Mouse (Mus musculus) intestine, embryonic 14.5 days (tissue): ENCODE measurements around the gene Spag9. TPM values are rescaled to one million over a fixed set of nuclear protein-coding genes. Genes with fewer than 3 reads are reported as not detected.
A peak's percentile ranks its signal among the peaks of the same experiment; 100 is the strongest.
"Not testable (repeated sequence)": the region's sequence is repeated elsewhere in the genome, so short reads cannot be mapped to it uniquely, and the experiment has no call there.

Source experiments
- ATAC-seq: fragments of 200-750 bp; cut with Nextera tagmentation; replicated peaks from 2 replicates; pipeline ENCODE4 v1.8.0; 2017; ENCODE audit warnings: low read depth, moderate number of reproducible peaks, moderate TSS enrichment, moderate library complexity; ENCODE audit not compliant: low FRiP score, low TSS enrichment
- DNase-seq: peaks from one replicate; pipeline ENCODE4 v3.0.0-alpha.2; 2018; ENCODE audit warnings: low spot score
- H3K27ac ChIP-seq: fragments of 300-500 bp; sonication (generic); 2 replicates; pipeline ENCODE4 v1.5.1; 2014; ENCODE audit warnings: low read depth, mild to moderate bottlenecking, control low read depth
- H3K27me3 ChIP-seq: fragments of 300-500 bp; sonication (generic); replicated peaks from 2 replicates; pipeline ENCODE4 v1.6.1; 2014; ENCODE audit warnings: low read length, control low read depth; ENCODE audit not compliant: control insufficient read depth, insufficient read depth
- H3K36me3 ChIP-seq: fragments of 300-500 bp; sonication (generic); 2 replicates; pipeline ENCODE4 v1.6.1; 2014; ENCODE audit warnings: low read length, control low read depth; ENCODE audit not compliant: control insufficient read depth, insufficient read depth
- H3K4me1 ChIP-seq: fragments of 300-500 bp; sonication (generic); replicated peaks from 2 replicates; pipeline ENCODE4 v1.6.1; 2014; ENCODE audit warnings: low read length, control low read depth, mixed read lengths; ENCODE audit not compliant: control insufficient read depth, insufficient read depth
- H3K4me2 ChIP-seq: fragments of 300-500 bp; sonication (generic); 2 replicates; pipeline ENCODE4 v1.6.1; 2014; ENCODE audit warnings: low read length
- H3K4me3 ChIP-seq: fragments of 300-500 bp; sonication (generic); 2 replicates; pipeline ENCODE4 v1.5.1; 2014; ENCODE audit warnings: low read depth, low read length, control low read depth, mixed read lengths
- H3K9ac ChIP-seq: fragments of 300-500 bp; sonication (generic); 2 replicates; pipeline ENCODE4 v1.6.1; 2014; ENCODE audit warnings: mild to moderate bottlenecking, low read length
- H3K9me3 ChIP-seq: fragments of 300-500 bp; sonication (generic); 2 replicates; pipeline ENCODE4 v1.6.1; 2016; ENCODE audit warnings: low read length, control low read depth; ENCODE audit not compliant: control insufficient read depth
- WGBS: fragments of 180-500 bp; shearing (Covaris S2); extraction: QIAGEN DNeasy Blood & Tissue Kit; methylation state at CpG from one replicate; pipeline ENCODE4 v1.1.7; 2014; 5-methylcytosine and 5-hydroxymethylcytosine counted together
- polyA plus RNA-seq: library from polyadenylated mRNA; unstranded; fragments of >200 nt; fragmentation: Nextera tagmentation; extraction: Ambion mirVana; gene quantifications from 2 replicates; pipeline ENCODE4 v1.2.1, GENCODE M21; 2014

The Spag9 gene
- polyA plus RNA-seq, 1 experiment from 2014 or later = 50.9 TPM

GRCm38 (mm10) chr11:94020403-94020802 lies 24.5 kb downstream of the Spag9 start:
- no peak for ATAC-seq

GRCm38 (mm10) chr11:94026289-94026688 lies 30.4 kb downstream of the Spag9 start:
- WGBS = 82% methylated on average over 4 of the region's 4 CpGs
- Histone ChIP-seq H3K9ac (no peak overlapping the region), H3K9me3 (no peaks in the 10 kb centered on the region), H3K36me3 (no peaks in the 10 kb centered on the region), H3K27ac (no peak overlapping the region), H3K4me2 (no peak overlapping the region), H3K4me3 (no peak overlapping the region), H3K4me1 (no peaks in the 10 kb centered on the region), H3K27me3 (no peaks in the 10 kb centered on the region)
- ATAC-seq (no peak), DNase-seq (no peak)

More at GRCm38 (mm10) chr11:94020403-94020802, 24.5 kb downstream of the Spag9 start:
- Histone ChIP-seq H3K36me3 (peaks cover 9% of the 10 kb centered on the region; the same call in 1 of the 2 replicates), H3K9ac (no peak overlapping the region), H3K4me1 (no peaks in the 10 kb centered on the region), H3K27me3 (no peaks in the 10 kb centered on the region), H3K4me3 (no peak overlapping the region), H3K9me3 (no peaks in the 10 kb centered on the region), H3K27ac (no peak overlapping the region), H3K4me2 (no peak overlapping the region)
- DNase-seq = no peak
- 88% methylated on average over 6 of the region's 6 CpGs for WGBS

- no peak overlapping the region for H3K27ac ChIP-seq
- whole genome bisulfite sequencing = 92% methylated on average over 4 of the region's 4 CpGs
- no peak overlapping the region for H3K4me2 ChIP-seq
- H3K4me1 ChIP-seq = no peaks in the 10 kb centered on the region
- ATAC-seq (no peak), DNase-seq (no peak)
- no peaks in the 10 kb centered on the region for H3K27me3 ChIP-seq
- no peak overlapping the region for H3K4me3 ChIP-seq
- H3K9me3 ChIP-seq = no peaks in the 10 kb centered on the region
- H3K36me3 ChIP-seq = no peaks in the 10 kb centered on the region
- H3K9ac ChIP-seq = no peak overlapping the region
Observed at GRCm38 (mm10) chr11:94032084-94032483, 36.2 kb downstream of the Spag9 start.

- no peak for ATAC-seq
- H3K4me3 ChIP-seq = no peak overlapping the region
- no peaks in the 10 kb centered on the region for H3K27me3 ChIP-seq
- H3K9ac ChIP-seq = no peak overlapping the region
- no peaks in the 10 kb centered on the region for H3K9me3 ChIP-seq
- H3K36me3 ChIP-seq = no peaks in the 10 kb centered on the region
- no peak overlapping the region for H3K4me2 ChIP-seq
- WGBS = 57% methylated on average over 2 of the region's 2 CpGs
- DNase-seq = no peak
- H3K4me1 ChIP-seq = no peaks in the 10 kb centered on the region
- no peak overlapping the region for H3K27ac ChIP-seq
Observed at GRCm38 (mm10) chr11:94032971-94033370, 37.1 kb downstream of the Spag9 start.

- Histone ChIP-seq H3K4me3 (no peak overlapping the region), H3K4me1 (no peaks in the 10 kb centered on the region), H3K27ac (no peak overlapping the region), H3K36me3 (no peaks in the 10 kb centered on the region), H3K9ac (no peak overlapping the region), H3K27me3 (no peaks in the 10 kb centered on the region), H3K4me2 (no peak overlapping the region), H3K9me3 (no peaks in the 10 kb centered on the region)
- 40% methylated on average over 2 of the region's 2 CpGs for WGBS
- DNase-seq (no peak), ATAC-seq (no peak)
Observed at GRCm38 (mm10) chr11:94035974-94036373, 40.1 kb downstream of the Spag9 start.

GRCm38 (mm10) chr11:94041475-94041874 lies 45.6 kb downstream of the Spag9 start:
- no peak for DNase-seq
- 85% methylated on average over 1 of the region's 1 CpGs for WGBS
- H3K36me3 ChIP-seq = no peaks in the 10 kb centered on the region

GRCm38 (mm10) chr11:94042301-94042700 lies 46.4 kb downstream of the Spag9 start:
- not testable (repeated sequence) for H3K9ac ChIP-seq

More at GRCm38 (mm10) chr11:94041475-94041874, 45.6 kb downstream of the Spag9 start:
- Histone ChIP-seq H3K9me3 (no peaks in the 10 kb centered on the region), H3K9ac (no peak overlapping the region), H3K4me1 (no peaks in the 10 kb centered on the region), H3K27me3 (no peaks in the 10 kb centered on the region), H3K27ac (no peak overlapping the region), H3K4me2 (no peak overlapping the region), H3K4me3 (no peak overlapping the region)
- no peak for ATAC-seq

GRCm38 (mm10) chr11:94043998-94044985 lies 48.4 kb downstream of the Spag9 start:
- peak overlapping the region; percentile 51 for H3K9ac ChIP-seq
- WGBS = 7% methylated on average over 22 of the region's 22 CpGs

More at GRCm38 (mm10) chr11:94042301-94042700, 46.4 kb downstream of the Spag9 start:
- not testable (repeated sequence) for ATAC-seq, H3K4me3 ChIP-seq, H3K9me3 ChIP-seq, DNase-seq, H3K36me3 ChIP-seq, H3K4me1 ChIP-seq, H3K4me2 ChIP-seq, H3K27me3 ChIP-seq, H3K27ac ChIP-seq
- 73% methylated on average over 1 of the region's 1 CpGs for WGBS

More at GRCm38 (mm10) chr11:94043998-94044985, 48.4 kb downstream of the Spag9 start:
- peak overlapping the region; percentile 49 for H3K4me3 ChIP-seq
- H3K27ac ChIP-seq = peak overlapping the region; percentile 67
- DNase-seq (peak; percentile 91), ATAC-seq (peak; percentile 97)
- no peaks in the 10 kb centered on the region for H3K9me3 ChIP-seq
- peaks cover 12% of the 10 kb centered on the region for H3K36me3 ChIP-seq
- no peaks in the 10 kb centered on the region for H3K4me1 ChIP-seq
- H3K4me2 ChIP-seq = peak overlapping the region; percentile 76
- H3K27me3 ChIP-seq = no peaks in the 10 kb centered on the region
